Comparison of ENCODE assay signal across 8 mouse cellular contexts in genomic region chr1:64088604-64089320, GRCm38 (mm10). TPM values are rescaled to one million over a fixed set of nuclear protein-coding genes. Genes with fewer than 3 reads are reported as not detected.
DNase-seq lines count a peak whose midpoint lies in the region; ATAC-seq and TF ChIP-seq lines count a peak whose summit lies in the region.

No protein-coding gene starts in this region.

- intact Hi-C loops in heart, postnatal 36 days (cut with DNase I): loop anchor here (2.0 kb wide), 2 partner anchors 48 to 70 kb away; no protein-coding TSS in a partner anchor

- H3K27ac ChIP-seq in lung, embryonic 15.5 days: peak overlapping the region; percentile 60
- H3K27ac ChIP-seq in olfactory bulb, adult 2 months (ENCODE audit: insufficient read depth, low read depth, low read length): peak overlapping the region; percentile 27

- no peak overlapping the region for H3K9ac ChIP-seq in lung, embryonic 15.5 days

- no peaks in the 10 kb centered on the region for H3K36me3 ChIP-seq in lung, embryonic 15.5 days

- peak; percentile 22 to 27 for DNase-seq in spleen, postnatal 36 days (ENCODE audit: low spot score in 2 of 2)
- no peak for DNase-seq in spleen, postnatal 10 days (ENCODE audit: low spot score in 2 of 2)
- peak; percentile 35 to 44 for DNase-seq in heart, postnatal 36 days
- DNase-seq in layer of hippocampus, postnatal 10 days (ENCODE audit: low spot score in 2 of 2): no peak
- no peak for DNase-seq in left cerebral cortex, adult 9 months (ENCODE audit: low spot score in 2 of 2)

- 41% methylated on average over 12 of the region's 12 CpGs for WGBS in lung, embryonic 15.5 days
- 53% methylated on average over 12 of the region's 12 CpGs for WGBS in olfactory bulb, adult 2 months

- peak overlapping the region; percentile 30; the same call in 1 of the 2 replicates for H3K4me2 ChIP-seq in lung, embryonic 15.5 days

- no peaks in the 10 kb centered on the region for H3K9me3 ChIP-seq in lung, embryonic 15.5 days

- H3K4me3 ChIP-seq in lung, embryonic 15.5 days: no peak overlapping the region
- peak overlapping the region; percentile 15; the same call in 1 of the 2 replicates for H3K4me3 ChIP-seq in olfactory bulb, adult 2 months (ENCODE audit: insufficient read depth, low read depth, low read length)

- no peak for TF ChIP-seq POLR2A in olfactory bulb, adult 2 months (IDR thresholded peaks at IDR 0.05; ENCODE audit: insufficient read depth, low read depth, low read length)

- no peak for TF ChIP-seq CTCF in olfactory bulb, adult 2 months (IDR thresholded peaks at IDR 0.05; ENCODE audit: insufficient read depth, low read depth, low read length)

- no peak; the same call in 1 of the 2 replicates for ATAC-seq in lung, embryonic 15.5 days (ENCODE audit: borderline replicate concordance, extremely low read depth, low FRiP score, low TSS enrichment)
- ATAC-seq in erythroblast, adult 5-6 weeks (replicated peaks; ENCODE audit: low FRiP score, poor library complexity, severe bottlenecking): no peak

- peaks cover 15% of the 10 kb centered on the region for H3K4me1 ChIP-seq in lung, embryonic 15.5 days
- H3K4me1 ChIP-seq in olfactory bulb, adult 2 months (ENCODE audit: control insufficient read depth, insufficient read depth, low read length): peaks cover 15% of the 10 kb centered on the region

- H3K27me3 ChIP-seq in lung, embryonic 15.5 days: no peaks in the 10 kb centered on the region

RNA-seq across cellular contexts. Expression of gene Klf7, which starts 33.3 kb away (rescaled TPM):
- total RNA-seq in heart, postnatal 36 days (2021): 10 to 100 TPM; 16.3 to 17.0 TPM
- polyA plus RNA-seq in lung, embryonic 15.5 days (2015; fragmentation: Nextera tagmentation; extraction: Ambion mirVana): 23.8 and 23.9 TPM in 2 replicates
- 219 TPM in 1 of 2 replicates, not detected in the other for polyA plus RNA-seq in olfactory bulb, adult 2 months (2012; ENCODE audit: insufficient read depth, insufficient read length, low replicate concordance, missing spikeins)
- 10 to 100 TPM; 77.8 to 78.3 TPM for total RNA-seq in layer of hippocampus, postnatal 10 days (2021)
- 6.1 and 7.3 TPM in 2 replicates for total RNA-seq in erythroblast, adult 5-6 weeks (2015; ENCODE audit: low replicate concordance)
- 2.4 and 4.1 TPM in 2 replicates for total RNA-seq in erythroblast, adult 5-6 weeks (2017; ENCODE audit: low replicate concordance)

Comparison
In these comparisons a context has a peak if more than half of its experiments do, and no peak if none do; other contexts are left out.
1. DNase-seq: peak in spleen, postnatal 36 days (2 of 2) and heart, postnatal 36 days (2 of 2); none in spleen, postnatal 10 days (0 of 2), layer of hippocampus, postnatal 10 days (0 of 2) and left cerebral cortex, adult 9 months (0 of 2).
2. RNA of gene Klf7, which starts 33.3 kb away (total RNA-seq): 77.8 to 78.3 TPM in layer of hippocampus, postnatal 10 days; 16.3 to 17.0 TPM in heart, postnatal 36 days and 2.4 to 7.3 TPM in erythroblast, adult 5-6 weeks; every median in the first group is over 4 times any median in the second.